Comparison of ENCODE assay signal across 31 mouse cellular contexts in genomic region chr3:48100847-48101246, GRCm38 (mm10).
A peak's percentile ranks its signal among the peaks of the same experiment; 100 is the strongest.
DNase-seq lines count a peak whose midpoint lies in the region; ATAC-seq and TF ChIP-seq lines count a peak whose summit lies in the region.
"Had no signal": no experiment of that assay in that cellular context is flagged by ENCODE, and none has a peak within 500 bp of the region (broad histone marks: within the 10 kb centered on the region; RNA-seq: fewer than 3 reads in every experiment).

No protein-coding gene starts in this region.

- no peak overlapping the region for H3K4me2 ChIP-seq in kidney, postnatal 0 days (ENCODE audit: low read length)
- no peak overlapping the region for H3K4me2 ChIP-seq in kidney, embryonic 16.5 days (replicated peaks; ENCODE audit: low read depth, low read length)
- H3K4me2 ChIP-seq in hindbrain, postnatal 0 days (ENCODE audit: low read depth, low read length), result no peak overlapping the region
- no peak overlapping the region for H3K4me2 ChIP-seq in intestine, embryonic 16.5 days (ENCODE audit: low read depth, low read length)
- H3K4me2 ChIP-seq: embryonic facial prominence, embryonic 15.5 days; forebrain, embryonic 12.5 days; heart, embryonic 11.5 days; hindbrain, embryonic 14.5 days; limb, embryonic 15.5 days; midbrain, embryonic 12.5 days; stomach, embryonic 15.5 days had no signal

- no peaks in the 10 kb centered on the region for H3K9me3 ChIP-seq in kidney, postnatal 0 days (replicated peaks; ENCODE audit: low read length)
- H3K9me3 ChIP-seq in kidney, embryonic 16.5 days (ENCODE audit: low read length), result no peaks in the 10 kb centered on the region
- no peaks in the 10 kb centered on the region for H3K9me3 ChIP-seq in MEL (replicated peaks; ENCODE audit: insufficient read depth, low read length)
- no peaks in the 10 kb centered on the region for H3K9me3 ChIP-seq in hindbrain, postnatal 0 days (ENCODE audit: low read length)
- H3K9me3 ChIP-seq in intestine, embryonic 16.5 days (ENCODE audit: control insufficient read depth, low read length), result no peaks in the 10 kb centered on the region
- H3K9me3 ChIP-seq: embryonic facial prominence, embryonic 15.5 days; forebrain, embryonic 12.5 days; limb, embryonic 10.5 days; limb, embryonic 15.5 days; megakaryocyte, embryonic 14.5 days; midbrain, embryonic 12.5 days; stomach, embryonic 15.5 days had no signal

- H3K27ac ChIP-seq in kidney, postnatal 0 days, result no peak overlapping the region
- no peak overlapping the region for H3K27ac ChIP-seq in kidney, embryonic 16.5 days (ENCODE audit: low read length)
- no peak overlapping the region for H3K27ac ChIP-seq in MEL (ENCODE audit: control insufficient read depth, low read depth, low read length)
- no peak overlapping the region for H3K27ac ChIP-seq in hindbrain, postnatal 0 days
- no peak overlapping the region for H3K27ac ChIP-seq in intestine, embryonic 16.5 days (ENCODE audit: low read length)
- H3K27ac ChIP-seq: embryonic facial prominence, embryonic 15.5 days; forebrain, embryonic 12.5 days; hindbrain, embryonic 14.5 days; limb, embryonic 10.5 days; limb, embryonic 15.5 days; midbrain, embryonic 12.5 days; stomach, embryonic 15.5 days had no signal

- H3K27me3 ChIP-seq in kidney, postnatal 0 days (ENCODE audit: insufficient read depth, low read length), result no peaks in the 10 kb centered on the region
- H3K27me3 ChIP-seq in kidney, embryonic 16.5 days (ENCODE audit: insufficient read depth, low read length), result no peaks in the 10 kb centered on the region
- no peaks in the 10 kb centered on the region for H3K27me3 ChIP-seq in MEL (ENCODE audit: control insufficient read depth in 1 of 2, insufficient read depth in 2 of 2, low read length in 2 of 2)
- H3K27me3 ChIP-seq in hindbrain, postnatal 0 days (ENCODE audit: insufficient read depth, low read length), result no peaks in the 10 kb centered on the region
- H3K27me3 ChIP-seq in intestine, embryonic 16.5 days (replicated peaks; ENCODE audit: control insufficient read depth, insufficient read depth, low read length), result no peaks in the 10 kb centered on the region
- H3K27me3 ChIP-seq: embryonic facial prominence, embryonic 15.5 days; forebrain, embryonic 12.5 days; limb, embryonic 15.5 days; megakaryocyte, embryonic 14.5 days; midbrain, embryonic 12.5 days; stomach, embryonic 15.5 days had no signal

- TF ChIP-seq EP300 in MEL (IDR thresholded peaks at IDR 0.05; ENCODE audit: low read depth in 1 of 2, low read length in 2 of 2), result no peak

- H3K36me3 ChIP-seq in kidney, postnatal 0 days (ENCODE audit: insufficient read depth, low read length), result no peaks in the 10 kb centered on the region
- H3K36me3 ChIP-seq in kidney, embryonic 16.5 days (ENCODE audit: insufficient read depth, low read length), result no peaks in the 10 kb centered on the region
- H3K36me3 ChIP-seq in MEL (ENCODE audit: control insufficient read depth in 1 of 2, insufficient read depth in 2 of 2, low read length in 2 of 2), result no peaks in the 10 kb centered on the region
- no peaks in the 10 kb centered on the region for H3K36me3 ChIP-seq in hindbrain, postnatal 0 days (ENCODE audit: insufficient read depth, low read length)
- no peaks in the 10 kb centered on the region for H3K36me3 ChIP-seq in intestine, embryonic 16.5 days (ENCODE audit: control insufficient read depth, insufficient read depth, low read length)
- H3K36me3 ChIP-seq: embryonic facial prominence, embryonic 15.5 days; forebrain, embryonic 12.5 days; limb, embryonic 10.5 days; limb, embryonic 15.5 days; midbrain, embryonic 12.5 days; stomach, embryonic 15.5 days had no signal

- WGBS in kidney, postnatal 0 days, result 95% methylated on average over 1 of the region's 1 CpGs
- 86% methylated on average over 1 of the region's 1 CpGs for whole genome bisulfite sequencing in kidney, embryonic 16.5 days
- WGBS in hindbrain, postnatal 0 days, result 95% methylated on average over 1 of the region's 1 CpGs
- 90% methylated on average over 1 of the region's 1 CpGs for WGBS in intestine, embryonic 16.5 days

- peak; percentile 1 for DNase-seq in kidney, postnatal 0 days (ENCODE audit: low spot score)
- peak; percentile 24 for DNase-seq in MEL (ENCODE audit: low read depth, low spot score)
- DNase-seq in hindbrain, postnatal 0 days (ENCODE audit: low spot score), result no peak
- no peak for DNase-seq in adrenal gland, adult 8-10 months
- DNase-seq: adrenal gland, adult 2 months; cerebellum, adult 11 months; cerebellum, adult 9-11 months; forebrain, postnatal 0 days; gastrocnemius, postnatal 25 days; heart, adult 18-20 months; heart, postnatal 4 days; kidney, adult 2 months; kidney, postnatal 10 days; lung, postnatal 10 days; retina, postnatal 1 day; right cerebral cortex, postnatal 14 days had no signal

- H3K4me3 ChIP-seq in kidney, postnatal 0 days (replicated peaks; ENCODE audit: low read depth, low read length), result no peak overlapping the region
- no peak overlapping the region for H3K4me3 ChIP-seq in kidney, embryonic 16.5 days (ENCODE audit: low read length)
- H3K4me3 ChIP-seq in MEL (ENCODE audit: control insufficient read depth in 1 of 2, insufficient read depth in 1 of 2, low read depth in 2 of 2, low read length in 2 of 2), result no peak overlapping the region
- no peak overlapping the region for H3K4me3 ChIP-seq in hindbrain, postnatal 0 days (ENCODE audit: low read length)
- H3K4me3 ChIP-seq in intestine, embryonic 16.5 days (ENCODE audit: low read length), result no peak overlapping the region
- H3K4me3 ChIP-seq: embryonic facial prominence, embryonic 15.5 days; forebrain, embryonic 12.5 days; limb, embryonic 10.5 days; limb, embryonic 15.5 days; megakaryocyte, embryonic 14.5 days; midbrain, embryonic 12.5 days; stomach, embryonic 15.5 days had no signal

- no peak for TF ChIP-seq POLR2A in MEL (IDR thresholded peaks at IDR 0.05; ENCODE audit: control insufficient read depth in 1 of 2, insufficient read depth in 1 of 2, low read depth in 1 of 2, low read length in 2 of 2, poor library complexity in 1 of 2)

- ATAC-seq in kidney, postnatal 0 days (replicated peaks; ENCODE audit: low FRiP score, low read depth), result no peak
- no peak for ATAC-seq in kidney, embryonic 16.5 days (ENCODE audit: low FRiP score, low TSS enrichment)
- ATAC-seq in granulocyte monocyte progenitor cell, adult 5-6 weeks (replicated peaks; ENCODE audit: poor library complexity, severe bottlenecking), result peak; percentile 100
- ATAC-seq in monocyte, adult 5-6 weeks (replicated peaks; ENCODE audit: insufficient number of reproducible peaks, low FRiP score, low TSS enrichment, poor library complexity, severe bottlenecking), result peak; percentile 97
- no peak for ATAC-seq in hindbrain, postnatal 0 days
- ATAC-seq in intestine, embryonic 16.5 days, result no peak
- ATAC-seq: activated CD4-positive, CD25-positive, alpha-beta regulatory T cell, adult 4 months; forebrain, postnatal 0 days; inflammation-experienced regulatory T-cells, adult 6 months had no signal

- no peak overlapping the region for H3K9ac ChIP-seq in kidney, postnatal 0 days (ENCODE audit: low read depth, low read length)
- no peak overlapping the region for H3K9ac ChIP-seq in kidney, embryonic 16.5 days (replicated peaks; ENCODE audit: low read length)
- no peak overlapping the region for H3K9ac ChIP-seq in MEL (ENCODE audit: control insufficient read depth, low read depth, low read length, poor library complexity, severe bottlenecking)
- no peak overlapping the region for H3K9ac ChIP-seq in hindbrain, postnatal 0 days (replicated peaks; ENCODE audit: low read length)
- no peak overlapping the region for H3K9ac ChIP-seq in intestine, embryonic 16.5 days (ENCODE audit: low read depth, low read length)
- H3K9ac ChIP-seq: embryonic facial prominence, embryonic 15.5 days; forebrain, embryonic 12.5 days; forebrain, postnatal 0 days; hindbrain, embryonic 14.5 days; limb, embryonic 15.5 days; midbrain, embryonic 12.5 days; stomach, embryonic 15.5 days had no signal

- H3K79me2 ChIP-seq in MEL (ENCODE audit: control insufficient read depth, insufficient read depth, low read length, poor library complexity), result no peaks in the 10 kb centered on the region

- TF ChIP-seq RAD21 in MEL (IDR thresholded peaks at IDR 0.05; ENCODE audit: low read depth, low read length), result no peak

- no peaks in the 10 kb centered on the region for H3K4me1 ChIP-seq in kidney, postnatal 0 days (replicated peaks; ENCODE audit: insufficient read depth, low read length)
- no peaks in the 10 kb centered on the region for H3K4me1 ChIP-seq in kidney, embryonic 16.5 days (ENCODE audit: insufficient read depth, low read length)
- no peaks in the 10 kb centered on the region for H3K4me1 ChIP-seq in MEL (ENCODE audit: control insufficient read depth in 1 of 2, insufficient read depth in 2 of 2, low read length in 2 of 2)
- no peaks in the 10 kb centered on the region for H3K4me1 ChIP-seq in hindbrain, postnatal 0 days (ENCODE audit: insufficient read depth, low read length)
- no peaks in the 10 kb centered on the region for H3K4me1 ChIP-seq in intestine, embryonic 16.5 days (ENCODE audit: control insufficient read depth, insufficient read depth, low read length)
- H3K4me1 ChIP-seq: embryonic facial prominence, embryonic 15.5 days; forebrain, embryonic 12.5 days; limb, embryonic 10.5 days; limb, embryonic 15.5 days; megakaryocyte, embryonic 14.5 days; midbrain, embryonic 12.5 days; stomach, embryonic 15.5 days had no signal

- no peak for TF ChIP-seq CTCF in kidney, postnatal 0 days (IDR thresholded peaks at IDR 0.05; ENCODE audit: low read depth)
- no peak for TF ChIP-seq CTCF in MEL (IDR thresholded peaks at IDR 0.05 in 2 of 3, conservative IDR thresholded peaks at IDR 0.05 in 1 of 3; ENCODE audit: control insufficient read depth in 1 of 3, insufficient read depth in 1 of 3, low read depth in 2 of 3, low read length in 3 of 3, poor library complexity in 1 of 3, severe bottlenecking in 1 of 3)
- no peak for TF ChIP-seq CTCF in hindbrain, postnatal 0 days (IDR thresholded peaks at IDR 0.05; ENCODE audit: low read depth)

TF ChIP-seq in MEL, 35 proteins besides CTCF, POLR2A, EP300 and RAD21:
- TF ChIP-seq MYC (IDR thresholded peaks at IDR 0.05; ENCODE audit: low read depth, low read length) (no peak), KAT2A (conservative IDR thresholded peaks at IDR 0.05; ENCODE audit: low read depth, low read length) (no peak), ELF1 (IDR thresholded peaks at IDR 0.05; ENCODE audit: low read depth, low read length) (no peak), RCOR1 (IDR thresholded peaks at IDR 0.05; ENCODE audit: low read depth, low read length) (no peak), MAZ (IDR thresholded peaks at IDR 0.05; ENCODE audit: low read depth, low read length) (no peak), NELFE (IDR thresholded peaks at IDR 0.05; ENCODE audit: low read depth, low read length) (no peak)
TF ChIP-seq in MEL: peak in this region for 0.

Comparison
In these comparisons a context has a peak if more than half of its experiments do, and no peak if none do; other contexts are left out.
1. ATAC-seq: peak in granulocyte monocyte progenitor cell, adult 5-6 weeks (single experiment) and monocyte, adult 5-6 weeks (single experiment); none in kidney, postnatal 0 days (single experiment), kidney, embryonic 16.5 days (single experiment), hindbrain, postnatal 0 days (single experiment) and intestine, embryonic 16.5 days (single experiment).
2. DNase-seq: peak in kidney, postnatal 0 days (single experiment) and MEL (single experiment); none in hindbrain, postnatal 0 days (single experiment) and adrenal gland, adult 8-10 months (single experiment).